Mouse (Mus musculus) subcutaneous adipose tissue, adult 2 months (tissue): ENCODE measurements around the gene Cpped1. TPM values are rescaled to one million over a fixed set of nuclear protein-coding genes. Genes with fewer than 3 reads are reported as not detected.

Experiments
- polyA plus RNA-seq: library from polyadenylated mRNA; depleted of rRNA; stranded (reverse); fragments of >200 nt; gene quantifications from 2 replicates; pipeline ENCODE4 v1.2.3, GENCODE M21; 2012; ENCODE audit warnings: low replicate concordance; rRNA removed

The Cpped1 gene
- polyA plus RNA-seq, result 27.1 and 34.6 TPM in 2 replicates

GRCm38 (mm10) chr16:11909035-11909591, at the start of gene Cpped1:
Gene Cpped1 (minus strand): TSS chr16:11909445.

Other genes starting within 250 kb of the Cpped1 start
- 0.09 and 0.13 TPM in 2 replicates for gene Shisa9, start 74.7 kb upstream of the Cpped1 start, polyA plus RNA-seq